Mouse (Mus musculus) liver, embryonic 13.5 days (tissue): ENCODE results near the gene Adamtsl4. TPM values are rescaled to one million over a fixed set of nuclear protein-coding genes. Genes with fewer than 3 reads are reported as not detected.

ENCODE experiments used
- ATAC-seq: fragments of 200-750 bp; cut with Nextera tagmentation; 2 replicates; pipeline ENCODE4 v1.8.0; 2017; ENCODE audit warnings: low read depth, mild to moderate bottlenecking, moderate number of reproducible peaks, moderate library complexity
- DNase-seq: peaks from one replicate; pipeline ENCODE4 v3.0.0; 2022
- H3K27ac ChIP-seq: fragments of 300-500 bp; sonication (generic); 2 replicates; pipeline ENCODE4 v1.5.1; 2015; ENCODE audit warnings: moderate library complexity, mild to moderate bottlenecking, inconsistent platforms
- H3K27me3 ChIP-seq: fragments of 300-500 bp; sonication (generic); 2 replicates; pipeline ENCODE4 v1.6.1; 2015; ENCODE audit warnings: mild to moderate bottlenecking, inconsistent platforms
- H3K36me3 ChIP-seq: fragments of 300-500 bp; sonication (generic); 2 replicates; pipeline ENCODE4 v1.6.1; 2015; ENCODE audit warnings: mild to moderate bottlenecking, inconsistent platforms
- H3K4me1 ChIP-seq: fragments of 300-500 bp; sonication (generic); replicated peaks from 2 replicates; pipeline ENCODE4 v1.6.1; 2015; ENCODE audit warnings: inconsistent platforms
- H3K4me2 ChIP-seq: fragments of 300-500 bp; sonication (generic); 2 replicates; pipeline ENCODE4 v1.6.1; 2015; ENCODE audit warnings: inconsistent platforms, mild to moderate bottlenecking, moderate library complexity
- H3K4me3 ChIP-seq: fragments of 300-500 bp; sonication (generic); replicated peaks from 2 replicates; pipeline ENCODE4 v1.5.1; 2015; ENCODE audit warnings: mild to moderate bottlenecking, inconsistent platforms
- H3K9ac ChIP-seq: fragments of 300-500 bp; sonication (generic); 2 replicates; pipeline ENCODE4 v1.6.1; 2015; ENCODE audit warnings: mild to moderate bottlenecking, inconsistent platforms
- H3K9me3 ChIP-seq: fragments of 300-500 bp; sonication (generic); replicated peaks from 2 replicates; pipeline ENCODE4 v1.6.1; 2016; ENCODE audit warnings: inconsistent platforms
- WGBS: fragments of 180-500 bp; shearing (Covaris S2); methylation state at CpG from one replicate; pipeline ENCODE4 v1.1.7; 2015; ENCODE audit not compliant: insufficient replicate concordance; 5-methylcytosine and 5-hydroxymethylcytosine counted together
- polyA plus RNA-seq: library from polyadenylated mRNA; unstranded; fragments of >200 nt; fragmentation: Nextera tagmentation; extraction: Ambion mirVana; gene quantifications from 2 replicates; pipeline ENCODE4 v1.2.1, GENCODE M21; 2015

Adamtsl4 gene
- polyA plus RNA-seq, 1 experiment from 2014 or later: 0.83 TPM

GRCm38 (mm10) chr3:95668026-95668425, 19.7 kb downstream of the Adamtsl4 start:
- Histone ChIP-seq H3K4me3 (no peak overlapping the region), H3K4me2 (0 out of 2 replicates have a peak overlapping the region, but pooled peaks have one; percentile 0), H3K27me3 (no peaks in the 10 kb centered on the region), H3K27ac (peak overlapping the region; percentile 88), H3K9me3 (no peaks in the 10 kb centered on the region), H3K9ac (peak overlapping the region; percentile 37), H3K36me3 (peaks cover 56% of the 10 kb centered on the region), H3K4me1 (peaks cover 95% of the 10 kb centered on the region)
- WGBS: 49% methylated on average over 7 of the region's 7 CpGs
- DNase-seq (no peak), ATAC-seq (no peak)

- peak overlapping the region; percentile 88 for H3K27ac ChIP-seq
- 58% methylated on average over 4 of the region's 4 CpGs for WGBS
- 0 out of 2 replicates have a peak overlapping the region, but pooled peaks have one; percentile 0 for H3K4me2 ChIP-seq
- peaks cover 95% of the 10 kb centered on the region for H3K4me1 ChIP-seq
- no peak for ATAC-seq
- H3K4me3 ChIP-seq: no peak overlapping the region
- no peak for DNase-seq
- peaks cover 60% of the 10 kb centered on the region for H3K36me3 ChIP-seq
- no peaks in the 10 kb centered on the region for H3K27me3 ChIP-seq
- H3K9ac ChIP-seq: peak overlapping the region; percentile 37; the same call in 1 of the 2 replicates
- H3K9me3 ChIP-seq: no peaks in the 10 kb centered on the region
Observed at GRCm38 (mm10) chr3:95667521-95667920, 20.2 kb downstream of the Adamtsl4 start.

GRCm38 (mm10) chr3:95666124-95666844, 21.4 kb downstream of the Adamtsl4 start:
- peak; percentile 83 for DNase-seq
- Histone ChIP-seq H3K27ac (peak overlapping the region; percentile 88), H3K4me3 (0 out of 2 replicates have a peak overlapping the region, but pooled peaks have one; percentile 1), H3K9me3 (no peaks in the 10 kb centered on the region), H3K9ac (peak overlapping the region; percentile 49), H3K4me2 (peak overlapping the region; percentile 49), H3K27me3 (no peaks in the 10 kb centered on the region), H3K4me1 (peaks cover 95% of the 10 kb centered on the region), H3K36me3 (peaks cover 63% of the 10 kb centered on the region)
- WGBS: 37% methylated on average over 6 of the region's 6 CpGs
- ATAC-seq: peak; percentile 73

- peak overlapping the region; percentile 49 for H3K4me2 ChIP-seq
- H3K9me3 ChIP-seq: no peaks in the 10 kb centered on the region
- no peaks in the 10 kb centered on the region for H3K27me3 ChIP-seq
- peaks cover 72% of the 10 kb centered on the region for H3K36me3 ChIP-seq
- ATAC-seq (peak; percentile 57), DNase-seq (no peak)
- H3K4me3 ChIP-seq: peak overlapping the region; percentile 3
- H3K9ac ChIP-seq: peak overlapping the region; percentile 49
- peak overlapping the region; percentile 88 for H3K27ac ChIP-seq
- WGBS: 72% methylated on average over 4 of the region's 4 CpGs
- H3K4me1 ChIP-seq: peaks cover 97% of the 10 kb centered on the region
Observed at GRCm38 (mm10) chr3:95664940-95665352, 22.8 kb downstream of the Adamtsl4 start.

GRCm38 (mm10) chr3:95663969-95664608, 23.6 kb downstream of the Adamtsl4 start:
- H3K36me3 ChIP-seq: peaks cover 66% of the 10 kb centered on the region

GRCm38 (mm10) chr3:95663486-95663885, 24.2 kb downstream of the Adamtsl4 start:
- DNase-seq: no peak
- peak overlapping the region; percentile 88 for H3K27ac ChIP-seq
- H3K4me1 ChIP-seq: peaks cover 83% of the 10 kb centered on the region
- H3K9ac ChIP-seq: peak overlapping the region; percentile 49; the same call in 1 of the 2 replicates
- H3K4me2 ChIP-seq: peak overlapping the region; percentile 49
- ATAC-seq: no peak
- H3K9me3 ChIP-seq: no peaks in the 10 kb centered on the region
- 69% methylated on average over 2 of the region's 2 CpGs for WGBS
- no peaks in the 10 kb centered on the region for H3K27me3 ChIP-seq
- peak overlapping the region; percentile 10; the same call in 1 of the 2 replicates for H3K4me3 ChIP-seq
- H3K36me3 ChIP-seq: peaks cover 60% of the 10 kb centered on the region

More at GRCm38 (mm10) chr3:95663969-95664608, 23.6 kb downstream of the Adamtsl4 start:
- Histone ChIP-seq H3K4me3 (peak overlapping the region; percentile 10; the same call in 1 of the 2 replicates), H3K27ac (peak overlapping the region; percentile 88), H3K9me3 (no peaks in the 10 kb centered on the region), H3K4me1 (peaks cover 89% of the 10 kb centered on the region), H3K4me2 (peak overlapping the region; percentile 49), H3K27me3 (no peaks in the 10 kb centered on the region), H3K9ac (peak overlapping the region; percentile 49)
- ATAC-seq: no peak
- WGBS: 90% methylated on average over 3 of the region's 3 CpGs
- DNase-seq: no peak

- WGBS: 67% methylated on average over 7 of the region's 7 CpGs
- peaks cover 79% of the 10 kb centered on the region for H3K4me1 ChIP-seq
- H3K4me3 ChIP-seq: peak overlapping the region; percentile 97
- no peaks in the 10 kb centered on the region for H3K27me3 ChIP-seq
- ATAC-seq: no peak
- peaks cover 55% of the 10 kb centered on the region for H3K36me3 ChIP-seq
- peak overlapping the region; percentile 87 for H3K4me2 ChIP-seq
- H3K27ac ChIP-seq: peak overlapping the region; percentile 88
- no peak for DNase-seq
- H3K9me3 ChIP-seq: no peaks in the 10 kb centered on the region
- H3K9ac ChIP-seq: peak overlapping the region; percentile 100
Observed at GRCm38 (mm10) chr3:95662724-95663449, 24.8 kb downstream of the Adamtsl4 start.

GRCm38 (mm10) chr3:95661945-95662715, 25.6 kb downstream of the Adamtsl4 start:
- H3K9ac ChIP-seq: peak overlapping the region; percentile 100
- peaks cover 79% of the 10 kb centered on the region for H3K4me1 ChIP-seq
- DNase-seq (no peak), ATAC-seq (0 out of 2 replicates have a peak, but pooled peaks have one; percentile 1)
- H3K27me3 ChIP-seq: no peaks in the 10 kb centered on the region
- H3K4me3 ChIP-seq: peak overlapping the region; percentile 97
- H3K27ac ChIP-seq: peak overlapping the region; percentile 88
- H3K9me3 ChIP-seq: no peaks in the 10 kb centered on the region
- peaks cover 55% of the 10 kb centered on the region for H3K36me3 ChIP-seq
- peak overlapping the region; percentile 87 for H3K4me2 ChIP-seq
- WGBS: 23% methylated on average over 7 of the region's 7 CpGs

- H3K27me3 ChIP-seq: no peaks in the 10 kb centered on the region
- no peak for ATAC-seq
- 29% methylated on average over 2 of the region's 2 CpGs for WGBS
- no peak for DNase-seq
- H3K4me2 ChIP-seq: peak overlapping the region; percentile 87
- H3K4me1 ChIP-seq: peaks cover 75% of the 10 kb centered on the region
- H3K9me3 ChIP-seq: no peaks in the 10 kb centered on the region
- H3K36me3 ChIP-seq: peaks cover 55% of the 10 kb centered on the region
- peak overlapping the region; percentile 100 for H3K9ac ChIP-seq
- peak overlapping the region; percentile 97 for H3K27ac ChIP-seq
- H3K4me3 ChIP-seq: peak overlapping the region; percentile 97
Observed at GRCm38 (mm10) chr3:95660788-95661478, 26.8 kb downstream of the Adamtsl4 start.

- Histone ChIP-seq H3K27me3 (no peaks in the 10 kb centered on the region), H3K36me3 (peaks cover 49% of the 10 kb centered on the region), H3K9me3 (no peaks in the 10 kb centered on the region), H3K27ac (peak overlapping the region; percentile 97), H3K4me1 (peaks cover 71% of the 10 kb centered on the region), H3K4me3 (peak overlapping the region; percentile 97), H3K4me2 (peak overlapping the region; percentile 87), H3K9ac (peak overlapping the region; percentile 100)
- DNase-seq (no peak), ATAC-seq (no peak)
- 1% methylated on average over 8 of the region's 8 CpGs for WGBS
Observed at GRCm38 (mm10) chr3:95659948-95660347, 27.8 kb downstream of the Adamtsl4 start.
